Mouse (Mus musculus) left cerebral cortex, adult 6 months (tissue): ENCODE measurements around the gene Tcf12. TPM values are rescaled to one million over a fixed set of nuclear protein-coding genes. Genes with fewer than 3 reads are reported as not detected.

Experiments used
- long read RNA-seq, 2 experiments: library from polyadenylated mRNA; unstranded; transcript quantifications; one replicate each; pipeline ENCODE4 v2.0.0; 2019 to 2020
- polyA plus RNA-seq: library from polyadenylated mRNA; unstranded; fragments of <200 nt; fragmentation: Nextera tagmentation; gene quantifications from 2 replicates; pipeline ENCODE4 v1.2.3, GENCODE M21; 2021

Tcf12 gene
- 6.5 and 12.6 TPM in 2 replicates for polyA plus RNA-seq
- long read RNA-seq, experiment 1, full-length matches to known transcripts = 15 of 39 reads
- long read RNA-seq, experiment 1, partial matches to known transcripts = 8 of 39 reads
- long read RNA-seq, experiment 1, other reads (novel, unspliced or antisense) = 16 of 39 reads
- long read RNA-seq, experiment 2, partial matches to known transcripts = 9 of 12 reads
- long read RNA-seq, experiment 2, other reads (novel, unspliced or antisense) = 3 of 12 reads

GRCm38 (mm10) chr9:72111622-72112550, at the start of gene Tcf12:
Gene Tcf12 (minus strand): TSS chr9:72111871.

Other genes with a start within 250 kb of the Tcf12 start
- gene Zfp280d, start 163.0 kb upstream of the Tcf12 start, polyA plus RNA-seq = 9.4 and 11.1 TPM in 2 replicates